Mouse (Mus musculus) neural tube, embryonic 11.5 days (tissue): ENCODE measurements around the gene Rbm7. TPM values are rescaled to one million over a fixed set of nuclear protein-coding genes. Genes with fewer than 3 reads are reported as not detected.

Experiments used
- microRNA-seq: library from miRNA; unstranded; fragments of <30 nt; microRNA quantifications from one replicate; pipeline ENCODE4, GENCODE M21; 2016
- polyA plus RNA-seq: library from polyadenylated mRNA; unstranded; fragments of >200 nt; fragmentation: Nextera tagmentation; extraction: Ambion mirVana; gene quantifications from 2 replicates; pipeline ENCODE4 v1.2.1, GENCODE M21; 2014

The Rbm7 gene
- polyA plus RNA-seq, 1 experiment from 2014 or later = 115 TPM

Small RNA genes within 50 kb of the gene (microRNA-seq; reads per million reads assigned to microRNA genes)
- not detected for gene Gm23653

Other genes starting within 250 kb of the Rbm7 start
- gene Nxpe2, start 141.8 kb downstream of the Rbm7 start, polyA plus RNA-seq = 0.72 and 0.80 TPM in 2 replicates
- 76.2 and 85.5 TPM in 2 replicates for gene Rexo2, start 14.7 kb downstream of the Rbm7 start, polyA plus RNA-seq
- 31.1 and 32.7 TPM in 2 replicates for gene Gm5617, start 143 bp upstream of the Rbm7 start, polyA plus RNA-seq
- 0.76 and 0.82 TPM in 2 replicates for gene Nnmt, start 109.9 kb upstream of the Rbm7 start, polyA plus RNA-seq